Mouse (Mus musculus) frontal cortex, postnatal 25 days (tissue): ENCODE measurements around the gene Mrps23.

Experiments
- DNase-seq, 2 experiments: peaks; one replicate each; pipeline ENCODE4 v3.0.0; 2022; ENCODE audit warnings: low spot score in 2 of 2

Mrps23 gene

DNA sequence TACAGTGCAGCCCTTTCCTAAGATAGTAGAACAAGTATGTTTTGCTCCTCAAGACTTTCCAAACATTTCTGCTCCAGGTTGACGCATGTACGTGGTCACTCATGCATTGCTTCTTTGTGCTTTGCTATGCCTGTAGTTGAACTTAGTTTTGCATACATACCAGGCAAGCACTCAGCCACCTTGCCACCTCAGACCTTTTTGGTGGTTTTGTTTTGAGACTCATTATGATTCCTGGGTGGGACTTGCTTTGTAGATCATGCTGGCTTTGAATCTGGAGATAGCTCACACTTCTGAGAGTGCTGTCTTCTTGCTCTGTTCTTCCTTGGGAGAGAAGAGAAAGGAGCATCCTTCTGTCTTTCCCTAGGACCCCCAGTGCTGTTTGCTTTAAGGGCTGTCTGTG is 3.5 kb downstream of the Mrps23 start:
- DNase-seq: no peak

DNA sequence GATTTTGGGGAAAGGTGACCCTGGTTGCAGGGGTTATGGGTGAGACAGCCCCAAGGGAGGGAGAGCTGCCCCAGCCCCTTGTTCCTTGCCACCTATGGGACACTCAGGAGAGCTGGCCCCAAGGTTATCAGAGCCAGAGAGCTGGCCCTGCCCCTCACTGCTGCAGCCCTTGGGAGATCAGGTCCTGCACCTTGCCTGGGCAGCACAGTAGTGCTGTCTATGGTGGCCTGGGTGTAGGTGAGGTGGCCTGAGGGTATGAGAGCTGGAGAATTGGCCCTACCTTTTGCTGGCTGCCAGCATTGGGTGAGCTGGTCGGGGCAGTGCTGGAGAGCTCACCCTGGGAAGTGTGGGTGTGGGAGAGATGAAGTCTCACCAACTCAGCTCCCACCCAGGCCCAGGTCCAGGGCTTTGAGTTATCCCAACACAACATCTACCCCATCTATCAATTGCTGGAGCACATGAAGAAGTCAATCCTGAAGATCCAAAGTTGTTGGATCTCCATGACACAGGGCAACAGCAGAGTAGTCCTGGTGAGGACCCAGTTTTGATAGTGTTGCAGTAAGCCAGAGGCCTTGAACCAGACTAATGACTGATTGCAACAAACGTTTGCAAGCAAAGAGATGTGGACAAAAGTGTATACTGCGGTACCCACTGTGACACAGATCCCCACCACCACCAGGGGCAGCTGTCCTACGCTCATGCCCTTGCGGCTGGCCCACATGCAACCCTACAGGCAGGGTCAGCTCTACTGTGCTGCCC is 7.8 kb downstream of the Mrps23 start:
- no peak for DNase-seq

GRCm38 (mm10) chr11:88213757-88214156 is 9.6 kb downstream of the Mrps23 start:
- DNase-seq: no peak

DNA sequence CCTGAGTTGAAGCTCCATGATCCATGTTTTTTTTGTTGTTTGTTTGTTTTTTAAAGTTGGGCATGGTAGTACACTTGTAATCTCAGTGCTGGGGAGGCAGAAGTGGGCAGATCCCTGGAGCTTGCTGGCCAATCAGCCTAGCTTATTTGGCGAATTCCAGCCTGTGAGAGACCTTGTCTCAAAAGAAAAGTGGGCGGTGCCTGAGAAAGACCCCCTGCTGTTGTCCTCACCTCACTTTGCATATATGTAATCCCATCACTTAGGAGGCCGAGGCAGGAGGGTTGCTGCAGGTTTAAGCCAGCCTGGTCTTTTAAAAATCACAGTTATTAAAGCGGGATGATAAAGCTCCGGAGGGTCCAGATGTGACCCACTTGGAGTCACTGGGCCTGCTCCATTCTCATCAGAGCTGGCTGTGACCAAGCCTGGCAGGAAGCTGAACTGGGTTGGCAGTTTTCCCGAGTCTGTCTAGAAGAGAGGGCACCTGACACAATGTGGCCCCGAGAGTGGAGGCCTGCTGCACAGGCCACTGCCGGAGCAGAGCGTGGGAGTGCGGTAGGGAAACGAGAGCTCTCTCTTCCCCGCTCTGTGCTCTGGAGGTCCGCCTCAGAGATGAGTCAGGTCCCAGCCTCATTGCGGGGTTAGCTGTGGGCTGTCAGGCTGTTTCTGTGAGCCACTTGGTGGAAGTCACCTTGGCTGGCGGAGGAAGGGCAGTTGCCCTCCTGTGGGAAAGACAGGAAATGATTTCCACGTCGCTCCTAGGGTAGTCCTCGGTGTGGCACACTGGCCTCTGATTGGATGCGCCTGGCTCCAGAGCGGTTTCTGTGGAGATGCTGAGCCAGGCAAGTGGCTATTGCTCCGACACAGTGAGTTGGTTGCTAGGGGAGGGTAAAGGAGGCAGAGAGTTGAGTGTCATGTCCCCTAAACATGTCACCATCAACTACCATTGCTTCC is 11.0 kb downstream of the Mrps23 start:
- DNase-seq: peak; percentile 25 to 28

GRCm38 (mm10) chr11:88216231-88216685 is 12.1 kb downstream of the Mrps23 start:
- DNase-seq: peak; percentile 55 to 60

GRCm38 (mm10) chr11:88218155-88218554 is 14.0 kb downstream of the Mrps23 start:
- no peak for DNase-seq

- no peak for DNase-seq
Measured at GRCm38 (mm10) chr11:88218586-88218985, 14.4 kb downstream of the Mrps23 start.

GRCm38 (mm10) chr11:88221929-88222475 is 17.8 kb downstream of the Mrps23 start:
- DNase-seq: no peak

DNA sequence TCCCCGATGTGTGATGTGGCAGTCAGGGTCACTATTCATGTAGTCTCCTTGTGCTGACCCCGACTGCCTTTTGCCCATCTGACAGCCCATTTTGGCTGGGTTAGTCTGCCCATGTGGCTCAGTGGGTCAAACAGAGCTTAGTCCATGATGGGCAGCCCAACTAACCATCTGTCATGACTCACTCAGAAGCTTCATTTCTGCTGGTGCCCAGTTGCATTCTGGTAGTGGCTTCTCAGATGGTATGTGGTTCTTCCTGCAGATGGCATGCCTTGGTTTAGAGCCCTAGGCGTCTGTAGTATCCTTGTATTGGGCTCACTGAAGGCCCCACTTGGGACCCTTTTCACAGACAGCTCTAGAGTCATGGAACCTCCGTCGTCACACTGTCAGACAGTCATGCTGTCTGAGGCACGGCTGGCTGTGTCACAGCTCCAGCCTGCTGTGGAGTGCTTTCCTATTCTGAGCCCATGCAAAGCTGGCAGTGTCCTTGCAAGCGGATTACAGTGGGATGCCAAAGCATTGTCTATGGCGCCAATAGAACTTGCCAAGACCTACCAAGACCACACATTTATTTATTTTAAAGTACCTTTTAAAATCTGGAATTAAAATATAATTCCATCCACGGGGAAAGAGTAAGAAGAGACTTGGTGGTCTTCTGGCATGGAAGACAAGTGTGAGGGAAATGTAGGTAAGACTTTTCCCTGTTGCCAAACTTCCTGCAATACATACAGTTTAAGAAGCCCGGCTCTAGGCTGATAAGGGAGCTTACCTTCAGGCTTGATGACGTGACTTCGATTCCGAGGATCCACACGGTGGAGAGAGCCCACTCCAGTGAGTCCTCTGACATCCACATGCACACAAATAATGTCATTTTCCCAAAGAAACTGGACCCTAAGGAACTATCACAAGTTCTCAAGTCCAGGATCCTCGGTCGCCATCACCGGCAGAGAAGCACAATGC is 23.1 kb downstream of the Mrps23 start:
- DNase-seq: no peak

- no peak for DNase-seq
Measured at GRCm38 (mm10) chr11:88231213-88231790, 27.1 kb downstream of the Mrps23 start.

GRCm38 (mm10) chr11:88233528-88234427 is 29.6 kb downstream of the Mrps23 start:
- DNase-seq: no peak

DNA sequence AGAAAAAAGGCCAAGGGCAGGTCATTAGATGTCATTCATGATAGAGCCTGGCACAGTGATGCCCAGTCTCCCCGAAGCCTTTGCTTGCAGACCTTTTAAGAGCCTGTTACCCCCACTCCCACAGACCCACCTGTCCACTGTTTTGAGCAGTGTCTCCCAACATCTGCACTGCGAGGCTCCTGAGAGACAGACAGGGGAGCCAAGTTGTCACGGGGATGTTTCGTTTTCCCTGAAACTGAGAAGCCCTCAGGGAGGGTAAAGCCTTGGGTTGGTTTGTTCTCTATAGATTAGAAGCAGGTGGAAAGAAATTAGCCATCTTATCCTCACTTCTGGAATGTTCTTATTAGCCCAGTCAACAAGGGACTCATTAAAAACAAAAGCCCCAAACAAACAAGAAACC is 30.6 kb downstream of the Mrps23 start:
- DNase-seq: no peak

DNA sequence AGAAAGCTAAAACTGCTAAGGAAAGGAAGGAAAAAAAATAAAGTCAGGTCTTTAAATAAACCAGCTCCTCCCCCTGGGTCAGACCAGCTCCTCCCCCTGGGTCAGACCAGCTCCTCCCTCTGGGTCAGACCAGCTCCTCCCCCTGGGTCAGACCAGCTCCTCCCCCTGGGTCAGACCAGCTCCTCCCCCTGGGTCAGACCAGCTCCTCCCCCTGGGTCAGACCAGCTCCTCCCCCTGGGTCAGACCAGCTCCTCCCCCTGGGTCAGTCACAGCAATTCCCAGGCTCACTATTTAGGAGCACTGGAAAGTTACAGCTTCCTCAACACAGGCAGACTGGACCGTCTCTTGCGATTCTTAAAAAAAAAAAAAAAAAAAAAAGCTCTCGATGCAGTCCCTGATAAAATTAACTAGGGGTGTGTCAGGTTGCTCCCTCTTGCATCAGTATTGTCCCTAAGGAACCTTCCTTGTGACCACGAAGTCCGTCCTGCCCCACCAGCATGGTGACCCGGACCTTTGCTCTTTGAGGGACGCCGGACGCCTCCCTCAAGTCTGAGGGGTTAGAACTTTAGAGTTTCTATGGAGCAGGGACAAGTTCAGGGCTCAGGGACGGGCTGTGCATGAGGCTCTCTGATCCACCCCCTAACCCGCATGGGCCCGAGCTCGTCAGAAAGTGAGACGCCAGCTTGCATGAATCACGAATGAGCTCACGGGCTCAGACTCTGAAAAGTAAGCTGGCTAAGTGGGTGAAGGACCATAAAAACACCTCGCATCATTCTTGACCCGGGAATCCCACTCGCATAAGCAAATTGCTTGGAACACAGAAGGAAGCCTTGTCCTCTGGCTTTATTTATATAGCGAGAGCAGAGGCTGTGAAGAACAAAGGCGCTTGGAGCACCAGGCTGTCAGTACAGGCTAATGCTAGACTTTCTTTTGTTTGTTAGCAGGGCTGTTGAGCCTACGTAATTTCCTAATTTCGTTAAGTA is 31.3 kb downstream of the Mrps23 start:
- no peak for DNase-seq

DNA sequence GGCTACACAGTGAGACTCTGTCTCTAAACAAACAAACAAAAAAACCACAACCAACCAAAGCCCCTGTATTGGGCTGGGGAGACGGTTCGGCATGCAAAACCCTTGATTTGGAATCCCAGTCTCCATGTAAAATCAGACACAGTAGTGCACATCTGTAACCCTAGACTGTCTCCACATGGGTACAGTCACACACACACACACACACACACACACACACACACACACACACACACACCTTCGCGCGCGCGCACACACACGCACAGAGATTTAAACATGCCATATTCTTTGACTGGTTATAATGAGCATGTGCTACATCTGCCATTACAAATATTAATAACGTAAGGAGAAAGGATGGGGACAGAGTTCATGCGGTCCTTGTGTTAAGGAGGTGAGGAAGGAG is 36.1 kb downstream of the Mrps23 start:
- DNase-seq: no peak

DNA sequence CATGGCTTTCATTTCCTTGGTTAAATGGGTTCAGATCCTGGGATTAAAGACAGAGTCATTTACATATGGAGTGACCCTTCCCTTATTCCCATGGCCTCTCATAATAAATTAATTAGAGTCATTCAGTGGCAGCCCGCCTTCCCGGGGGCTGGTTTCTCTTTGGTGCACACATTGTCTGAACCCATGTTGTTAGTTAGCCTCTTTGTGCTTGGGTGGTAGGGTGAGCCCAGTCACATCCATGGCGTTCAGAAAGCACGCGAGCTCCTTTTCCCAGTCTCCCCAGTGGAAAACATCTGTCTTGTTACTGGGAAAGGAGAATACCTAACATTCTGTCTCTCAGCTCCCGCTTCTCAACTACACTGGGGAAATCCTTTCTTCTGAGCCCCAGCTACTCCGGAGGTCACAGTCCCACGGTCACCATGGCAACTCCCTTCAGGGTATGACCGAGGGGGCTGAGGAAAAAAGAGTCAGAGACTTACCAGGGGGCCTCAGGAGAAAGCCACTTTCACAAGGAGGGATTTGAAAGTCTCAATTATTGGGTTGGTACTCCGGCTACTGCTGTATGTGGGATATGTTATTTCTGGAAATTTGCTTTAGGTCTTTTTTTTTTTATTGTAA is 36.7 kb downstream of the Mrps23 start:
- DNase-seq: no peak

DNA sequence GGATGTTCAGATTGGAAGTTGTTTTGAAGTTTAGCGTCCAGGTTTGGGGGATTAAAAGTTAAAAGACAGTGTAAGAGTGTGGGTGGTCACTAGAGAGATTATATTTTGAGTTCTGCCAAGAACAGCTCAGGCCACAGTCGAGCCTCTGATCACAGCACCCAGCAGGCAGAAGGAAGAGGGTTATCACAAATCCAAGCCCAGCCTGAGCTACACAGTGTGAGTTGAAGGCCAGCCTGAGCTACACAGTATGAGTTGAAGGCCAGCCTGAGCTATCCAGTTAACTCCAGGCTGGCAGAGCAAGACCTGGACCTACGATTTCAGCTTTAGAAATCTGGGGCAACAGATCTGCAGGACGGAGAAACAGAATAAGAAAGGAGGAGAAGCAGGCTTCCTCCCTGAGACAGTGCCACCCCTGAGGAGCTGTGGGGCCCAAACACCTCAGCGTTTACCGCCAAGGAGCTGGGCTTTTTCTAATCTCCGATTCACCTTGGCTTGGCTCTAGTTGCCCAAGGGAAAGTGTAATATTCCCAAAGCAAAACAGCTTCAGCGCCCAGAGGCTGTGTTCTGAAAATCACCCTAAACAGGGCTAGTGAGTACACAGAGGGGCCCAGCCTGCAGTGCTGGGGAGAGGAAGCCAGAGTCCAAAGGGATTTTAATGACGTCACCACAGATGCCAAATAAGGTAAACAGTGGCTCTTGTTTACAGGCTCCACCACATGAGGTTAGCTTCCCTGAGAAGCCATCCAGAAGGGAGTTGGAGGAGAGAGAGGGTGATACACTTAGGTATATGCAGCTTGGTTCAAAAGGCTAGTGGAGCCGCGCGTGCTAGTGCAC is 37.5 kb downstream of the Mrps23 start:
- no peak for DNase-seq

DNA sequence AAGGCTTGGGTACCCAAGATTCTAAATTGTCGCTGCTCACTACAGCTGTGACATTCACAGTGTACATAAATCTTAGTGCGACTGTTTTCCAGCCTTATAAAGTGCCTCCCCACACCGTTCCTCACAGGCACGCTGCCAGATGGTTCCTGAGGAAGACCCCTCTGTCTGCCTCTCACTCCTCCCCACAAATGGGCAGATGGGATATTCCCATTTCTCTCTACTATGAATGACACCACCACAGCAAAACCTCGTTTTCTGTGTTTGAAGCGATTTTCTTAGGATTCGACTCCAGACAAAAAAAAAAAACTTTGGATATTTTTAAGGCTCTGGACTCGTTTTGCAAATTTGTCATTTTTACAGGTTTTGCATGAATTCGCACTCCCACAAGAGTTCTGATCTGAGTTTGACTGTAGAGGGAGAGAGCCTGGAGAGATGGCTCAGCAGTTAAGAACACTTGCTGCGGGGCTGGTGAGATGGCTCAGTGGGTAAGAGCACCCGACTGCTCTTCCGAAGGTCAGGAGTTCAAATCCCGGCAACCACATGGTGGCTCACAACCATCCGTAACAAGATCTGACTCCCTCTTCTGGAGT is 41.5 kb downstream of the Mrps23 start:
- peak in 1 of 2 experiments; percentile 26 for DNase-seq
